Mouse (Mus musculus): ENCODE data around the gene Vps72.
A peak's percentile ranks its signal among the peaks of the same experiment; 100 is the strongest.

DNA sequence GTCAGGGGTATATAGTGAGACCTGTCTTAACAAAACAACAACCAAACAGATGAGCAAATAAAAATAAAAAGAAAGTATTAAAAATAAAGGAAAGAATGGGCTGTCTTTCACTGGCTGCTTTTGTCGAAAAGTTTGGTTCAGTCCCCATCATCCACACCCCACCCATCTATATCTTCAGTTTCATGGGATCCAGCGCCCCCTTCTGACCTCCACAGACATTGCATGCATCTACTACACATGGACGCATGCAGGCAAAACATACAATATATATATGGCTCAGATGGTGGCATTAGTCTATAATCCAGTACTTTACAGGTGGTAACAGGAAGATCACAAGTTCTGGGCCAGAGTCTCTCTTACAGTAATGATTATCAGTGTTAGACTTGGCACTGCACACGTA lies 43.1 kb downstream of the Vps72 start:
- TF ChIP-seq CTCF (conservative IDR thresholded peaks at IDR 0.05; ENCODE audit: low read length) (peak; percentile 82), NANOG (IDR thresholded peaks at IDR 0.05; ENCODE audit: borderline replicate concordance, low read length) (no peak)

Measured in E14TG2a.4 (cell line).